Mouse (Mus musculus): ENCODE data around the gene Btrc. TPM values are rescaled to one million over a fixed set of nuclear protein-coding genes. Genes with fewer than 3 reads are reported as not detected.
"Not testable (repeated sequence)": the region's sequence is repeated elsewhere in the genome, so short reads cannot be mapped to it uniquely, and the experiment has no call there.

The Btrc gene
- polyA plus RNA-seq (2016; fragmentation: Nextera tagmentation; extraction: Ambion mirVana): 52.2 and 55.4 TPM in 2 replicates

- under 1% methylated on average over 42 of the region's 42 CpGs for WGBS
- Histone ChIP-seq H3K36me3 (replicated peaks) (peaks cover 20% of the 10 kb centered on the region; the same call in 1 of the 2 replicates), H3K27me3 (replicated peaks; ENCODE audit: low read depth, poor library complexity, severe bottlenecking) (0 out of 2 replicates have a peak, but pooled peaks cover 3% of the 10 kb centered on the region), H3K27ac (replicated peaks) (peak within 1 kb of the TSS; percentile 94), H3K4me1 (peaks cover 15% of the 10 kb centered on the region), H3K9me3 (no peaks in the 10 kb centered on the region), H3K4me3 (peak within 1 kb of the TSS; percentile 89)
- peak; percentile 100 for DNase-seq (ENCODE audit: low spot score)
Observed at GRCm38 (mm10) chr19:45363384-45363926, at the start of gene Btrc. TSS of gene Btrc (plus strand) at chr19:45363734.

DNA sequence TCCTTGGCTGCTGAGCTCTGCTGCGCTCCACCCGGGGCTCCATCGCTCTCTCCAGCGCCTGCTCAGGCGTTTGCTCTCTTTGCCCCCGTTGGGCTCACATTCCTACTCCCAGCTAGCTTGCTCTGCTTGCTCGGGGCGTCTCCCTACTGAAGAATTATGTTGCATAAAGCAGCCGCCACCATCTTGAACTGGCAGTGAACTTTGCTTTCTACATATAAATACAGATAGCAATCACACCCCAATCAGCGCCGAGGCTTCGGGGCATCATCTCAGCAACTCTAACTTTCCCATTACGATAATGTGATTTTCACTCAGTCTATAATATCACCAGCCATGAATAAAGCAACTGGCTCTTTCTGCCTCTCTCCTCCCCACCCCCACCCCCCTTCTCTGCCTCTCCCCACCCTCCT is 46.1 kb upstream of the Btrc start:
- Histone ChIP-seq H3K9me3 (no peaks in the 10 kb centered on the region), H3K36me3 (replicated peaks) (no peaks in the 10 kb centered on the region), H3K4me3 (no peak overlapping the region), H3K27ac (replicated peaks) (peak overlapping the region; percentile 74), H3K27me3 (replicated peaks; ENCODE audit: low read depth, poor library complexity, severe bottlenecking) (peaks cover 25% of the 10 kb centered on the region), H3K4me1 (peaks cover 28% of the 10 kb centered on the region)
- WGBS: 33% methylated on average over 13 of the region's 13 CpGs
- DNase-seq (ENCODE audit: low spot score): peak; percentile 46

DNA sequence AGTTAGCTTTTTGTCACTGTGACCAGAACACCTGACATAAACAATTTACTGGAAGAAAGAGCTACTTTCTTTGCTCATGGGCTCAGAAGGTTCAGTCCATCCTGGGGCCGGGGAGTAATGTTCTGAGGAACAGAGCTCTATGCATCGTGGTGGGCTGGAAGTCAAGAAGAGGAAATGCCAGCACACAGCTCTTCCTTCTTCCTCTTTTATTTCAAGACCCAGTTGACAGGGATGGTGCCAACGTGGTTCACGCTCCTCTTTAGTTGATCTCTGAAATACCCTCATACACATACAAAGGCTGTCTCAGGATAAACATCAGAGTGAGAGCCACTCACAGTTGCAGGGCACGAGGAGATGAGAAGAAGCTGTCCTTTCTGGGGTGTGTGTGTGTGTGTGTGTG is 42.5 kb upstream of the Btrc start:
- Histone ChIP-seq H3K27me3 (replicated peaks; ENCODE audit: low read depth, poor library complexity, severe bottlenecking) (0 out of 2 replicates have a peak, but pooled peaks cover 8% of the 10 kb centered on the region), H3K4me1 (peaks cover 21% of the 10 kb centered on the region), H3K27ac (replicated peaks) (no peak overlapping the region), H3K4me3 (no peak overlapping the region), H3K36me3 (replicated peaks) (no peaks in the 10 kb centered on the region), H3K9me3 (no peaks in the 10 kb centered on the region)
- 79% methylated on average over 5 of the region's 5 CpGs for WGBS
- no peak for DNase-seq (ENCODE audit: low spot score)

DNA sequence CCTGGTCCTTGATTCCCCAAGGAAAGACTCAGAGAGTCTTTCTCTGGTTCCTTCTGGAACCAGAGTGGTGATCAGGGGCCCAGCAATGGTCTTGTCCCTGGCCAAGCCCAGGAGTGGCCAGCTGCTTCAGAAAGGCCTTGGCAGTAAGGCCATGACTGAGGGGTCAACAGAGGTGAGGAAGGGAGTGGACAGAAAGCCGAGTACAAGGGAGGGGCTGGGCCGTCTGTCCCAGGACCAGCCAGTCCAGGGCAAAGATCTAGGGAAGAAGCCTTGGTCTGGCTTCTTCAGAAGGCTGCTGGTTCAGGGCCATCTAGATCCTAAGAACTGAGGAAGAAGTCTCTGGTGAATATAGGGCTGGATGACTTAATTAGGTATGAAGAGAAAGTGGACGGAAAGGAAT is 34.5 kb upstream of the Btrc start:
- DNase-seq (ENCODE audit: low spot score): no peak
- peaks cover 48% of the 10 kb centered on the region for H3K27me3 ChIP-seq (replicated peaks; ENCODE audit: low read depth, poor library complexity, severe bottlenecking)
- H3K4me3 ChIP-seq: no peak overlapping the region
- WGBS: 32% methylated on average over 3 of the region's 3 CpGs
- H3K9me3 ChIP-seq: no peaks in the 10 kb centered on the region
- no peaks in the 10 kb centered on the region for H3K36me3 ChIP-seq (replicated peaks)
- no peak overlapping the region; the same call in 1 of the 2 replicates for H3K27ac ChIP-seq (replicated peaks)
- peaks cover 30% of the 10 kb centered on the region for H3K4me1 ChIP-seq

DNA sequence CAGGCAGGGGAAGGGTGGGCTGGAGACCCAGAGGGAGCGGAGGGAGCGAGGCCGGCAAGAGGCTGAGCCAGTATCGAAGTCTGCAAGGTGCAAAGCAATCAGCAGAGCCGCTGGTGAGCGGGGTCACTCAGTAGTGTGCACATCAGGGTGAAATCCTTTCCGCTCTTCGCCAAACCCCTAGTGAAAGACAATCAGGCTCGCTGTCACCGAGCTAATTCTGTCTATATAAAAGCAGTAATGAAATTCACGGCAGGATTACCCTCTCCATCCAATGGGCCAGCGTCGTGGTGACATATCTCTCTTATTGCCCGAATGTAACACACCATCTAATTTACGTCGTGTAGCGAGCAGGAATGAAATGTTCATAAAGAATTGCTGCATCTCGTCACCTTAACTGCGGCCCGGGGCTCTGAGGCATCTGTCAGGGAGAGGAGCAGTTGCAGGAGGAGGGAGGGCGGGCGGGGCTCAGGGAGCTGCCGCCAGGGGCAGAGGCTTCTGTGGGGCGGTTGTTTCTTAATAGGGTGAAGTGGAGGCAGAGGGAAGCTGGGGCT is 33.7 kb upstream of the Btrc start:
- no peaks in the 10 kb centered on the region for H3K36me3 ChIP-seq (replicated peaks)
- peaks cover 30% of the 10 kb centered on the region for H3K4me1 ChIP-seq
- no peaks in the 10 kb centered on the region for H3K9me3 ChIP-seq
- H3K27me3 ChIP-seq (replicated peaks; ENCODE audit: low read depth, poor library complexity, severe bottlenecking): peaks cover 50% of the 10 kb centered on the region
- no peak overlapping the region for H3K27ac ChIP-seq (replicated peaks)
- H3K4me3 ChIP-seq: peak overlapping the region; percentile 44
- DNase-seq (ENCODE audit: low spot score): peak; percentile 45
- 8% methylated on average over 24 of the region's 24 CpGs for WGBS

DNA sequence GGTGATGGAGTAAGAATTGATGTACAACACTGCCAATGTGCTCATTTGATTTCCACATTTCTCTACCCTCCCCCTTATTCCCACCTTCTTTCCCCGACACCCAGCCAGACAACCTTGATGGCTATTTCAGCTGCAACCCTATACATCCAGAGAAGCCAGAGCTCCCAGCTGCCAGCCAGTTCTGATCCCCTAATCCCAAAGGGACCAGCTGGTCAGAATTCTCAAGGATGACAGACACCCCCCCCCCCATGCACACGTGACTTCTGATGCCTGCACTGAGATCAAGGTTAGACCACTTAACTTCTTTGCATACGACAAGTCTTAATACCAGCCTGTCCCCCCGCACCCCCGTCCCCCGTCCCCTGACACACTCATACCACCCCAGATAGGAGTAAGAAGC is 26.8 kb upstream of the Btrc start:
- H3K36me3 ChIP-seq (replicated peaks): no peaks in the 10 kb centered on the region
- H3K4me1 ChIP-seq: peaks cover 15% of the 10 kb centered on the region; the same call in 1 of the 2 replicates
- H3K4me3 ChIP-seq: no peak overlapping the region
- 82% methylated on average over 6 of the region's 6 CpGs for WGBS
- no peak for DNase-seq (ENCODE audit: low spot score)
- 0 out of 2 replicates have a peak, but pooled peaks cover 14% of the 10 kb centered on the region for H3K27me3 ChIP-seq (replicated peaks; ENCODE audit: low read depth, poor library complexity, severe bottlenecking)
- no peaks in the 10 kb centered on the region for H3K9me3 ChIP-seq
- no peak overlapping the region for H3K27ac ChIP-seq (replicated peaks)

DNA sequence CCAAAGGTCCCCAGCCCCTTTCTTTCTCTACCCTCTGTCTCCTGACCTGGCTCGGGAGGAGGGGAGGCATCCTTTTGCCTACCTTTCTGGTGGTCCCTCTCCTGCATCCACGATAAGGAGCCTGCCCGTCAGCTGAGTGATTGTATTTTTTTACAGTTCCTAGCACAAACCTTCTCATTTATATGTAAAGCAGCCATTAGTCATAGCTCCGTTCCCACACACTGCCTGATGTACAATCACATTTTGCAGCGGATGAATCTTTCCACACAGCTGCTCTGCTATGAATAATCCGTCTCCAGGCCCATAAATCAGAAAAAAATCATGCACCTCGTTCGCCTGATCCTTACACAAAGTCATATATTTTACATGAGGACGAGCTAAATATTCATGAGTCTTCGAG is 25.4 kb upstream of the Btrc start:
- no peaks in the 10 kb centered on the region for H3K36me3 ChIP-seq (replicated peaks)

DNA sequence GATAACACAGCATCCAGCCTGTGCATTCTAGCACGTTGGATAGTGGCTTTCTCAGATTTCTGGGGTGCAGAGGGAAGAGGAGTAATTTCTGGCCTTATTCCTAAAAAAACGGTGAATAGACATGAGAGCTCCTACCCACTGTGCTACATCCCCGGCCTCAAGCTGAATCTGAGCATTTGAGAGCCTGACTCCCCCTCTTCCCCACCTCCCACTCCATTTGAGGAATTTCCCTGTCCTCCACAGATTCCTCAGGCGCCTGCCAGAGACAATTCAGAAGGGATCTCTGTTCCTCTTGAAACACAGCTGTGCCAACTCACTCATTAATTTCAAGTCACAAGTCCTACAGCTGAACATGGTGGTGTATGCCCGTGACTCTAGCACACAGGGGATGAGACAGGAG is 19.6 kb upstream of the Btrc start:
- Histone ChIP-seq H3K27me3 (replicated peaks; ENCODE audit: low read depth, poor library complexity, severe bottlenecking) (no peaks in the 10 kb centered on the region), H3K36me3 (replicated peaks) (no peaks in the 10 kb centered on the region), H3K4me1 (no peaks in the 10 kb centered on the region), H3K9me3 (no peaks in the 10 kb centered on the region), H3K4me3 (no peak overlapping the region), H3K27ac (replicated peaks) (no peak overlapping the region)
- DNase-seq (ENCODE audit: low spot score): no peak
- 78% methylated on average over 5 of the region's 5 CpGs for WGBS

More for the DNA sequence above, 25.4 kb upstream of the Btrc start:
- H3K4me1 ChIP-seq: peaks cover 15% of the 10 kb centered on the region; the same call in 1 of the 2 replicates
- H3K27me3 ChIP-seq (replicated peaks; ENCODE audit: low read depth, poor library complexity, severe bottlenecking): 0 out of 2 replicates have a peak, but pooled peaks cover 11% of the 10 kb centered on the region
- DNase-seq (ENCODE audit: low spot score): no peak
- no peaks in the 10 kb centered on the region for H3K9me3 ChIP-seq
- 0 out of 2 replicates have a peak overlapping the region, but pooled peaks have one; percentile 1 for H3K27ac ChIP-seq (replicated peaks)
- no peak overlapping the region for H3K4me3 ChIP-seq
- 83% methylated on average over 10 of the region's 10 CpGs for WGBS

- no peak for DNase-seq (ENCODE audit: low spot score)
Observed at GRCm38 (mm10) chr19:45348188-45348587, 15.3 kb upstream of the Btrc start.

DNA sequence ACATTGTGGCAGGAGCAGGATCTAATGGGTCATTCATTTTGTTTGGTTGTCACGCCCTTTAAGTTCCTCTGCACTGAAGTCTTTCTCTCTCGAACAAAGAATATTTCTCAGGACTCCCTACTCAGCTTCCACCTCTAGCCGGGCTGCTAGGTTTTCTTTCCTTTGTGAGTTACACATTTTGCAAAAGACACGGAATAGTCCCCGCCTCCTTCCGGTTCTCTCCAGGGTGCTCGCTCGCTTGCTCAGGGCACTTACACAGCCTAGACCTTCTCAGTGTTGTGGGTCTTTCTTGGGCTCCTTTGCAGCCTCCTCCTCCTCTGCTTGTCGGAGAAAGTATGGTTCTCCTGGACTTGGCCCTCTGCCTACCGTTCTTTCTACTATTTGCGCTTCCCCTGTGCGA is 13.1 kb upstream of the Btrc start:
- no peaks in the 10 kb centered on the region for H3K9me3 ChIP-seq
- no peaks in the 10 kb centered on the region for H3K36me3 ChIP-seq (replicated peaks)
- no peaks in the 10 kb centered on the region for H3K4me1 ChIP-seq
- no peak overlapping the region for H3K27ac ChIP-seq (replicated peaks)
- H3K27me3 ChIP-seq (replicated peaks; ENCODE audit: low read depth, poor library complexity, severe bottlenecking): 0 out of 2 replicates have a peak, but pooled peaks cover 7% of the 10 kb centered on the region
- no peak for DNase-seq (ENCODE audit: low spot score)
- 60% methylated on average over 12 of the region's 12 CpGs for WGBS
- no peak overlapping the region for H3K4me3 ChIP-seq

More at GRCm38 (mm10) chr19:45348188-45348587, 15.3 kb upstream of the Btrc start:
- no peaks in the 10 kb centered on the region for H3K36me3 ChIP-seq (replicated peaks)
- no peaks in the 10 kb centered on the region for H3K4me1 ChIP-seq
- H3K27me3 ChIP-seq (replicated peaks; ENCODE audit: low read depth, poor library complexity, severe bottlenecking): 0 out of 2 replicates have a peak, but pooled peaks cover 7% of the 10 kb centered on the region
- no peak overlapping the region for H3K27ac ChIP-seq (replicated peaks)
- H3K9me3 ChIP-seq: no peaks in the 10 kb centered on the region
- WGBS: 79% methylated on average over 4 of the region's 4 CpGs
- no peak overlapping the region for H3K4me3 ChIP-seq

DNA sequence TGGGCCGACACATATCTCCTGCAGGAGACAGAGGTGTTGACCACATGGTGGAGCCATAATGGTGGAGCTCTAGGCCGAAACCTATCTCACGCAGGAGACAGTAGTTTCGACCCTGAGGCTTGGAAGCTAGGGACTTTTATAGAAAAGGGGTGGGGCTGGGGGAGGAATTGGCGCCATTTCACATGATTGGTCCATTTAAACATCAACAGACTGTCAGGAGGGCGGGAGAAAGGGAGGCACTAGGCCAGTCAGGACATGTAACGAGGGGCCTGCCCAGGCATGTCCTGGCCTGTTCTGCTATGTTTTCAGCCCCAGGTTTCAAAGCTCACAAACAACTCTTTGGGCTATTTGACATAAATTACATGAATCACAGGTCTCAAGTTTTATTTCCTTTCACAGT is 10.8 kb upstream of the Btrc start:
- H3K27ac ChIP-seq (replicated peaks); DNase-seq (ENCODE audit: low spot score); H3K9me3 ChIP-seq; H3K4me1 ChIP-seq; H3K27me3 ChIP-seq (replicated peaks; ENCODE audit: low read depth, poor library complexity, severe bottlenecking); H3K4me3 ChIP-seq; H3K36me3 ChIP-seq (replicated peaks): not testable (repeated sequence)
- 91% methylated on average over 7 of the region's 7 CpGs for WGBS

- no peak for DNase-seq (ENCODE audit: low spot score)
- Histone ChIP-seq H3K4me3 (no peak overlapping the region), H3K36me3 (replicated peaks) (no peaks in the 10 kb centered on the region), H3K27me3 (replicated peaks; ENCODE audit: low read depth, poor library complexity, severe bottlenecking) (0 out of 2 replicates have a peak, but pooled peaks cover 9% of the 10 kb centered on the region), H3K9me3 (no peaks in the 10 kb centered on the region), H3K4me1 (no peaks in the 10 kb centered on the region), H3K27ac (replicated peaks) (no peak overlapping the region)
- 81% methylated on average over 6 of the region's 6 CpGs for WGBS
Observed at GRCm38 (mm10) chr19:45355678-45356077, 7.9 kb upstream of the Btrc start.

DNA sequence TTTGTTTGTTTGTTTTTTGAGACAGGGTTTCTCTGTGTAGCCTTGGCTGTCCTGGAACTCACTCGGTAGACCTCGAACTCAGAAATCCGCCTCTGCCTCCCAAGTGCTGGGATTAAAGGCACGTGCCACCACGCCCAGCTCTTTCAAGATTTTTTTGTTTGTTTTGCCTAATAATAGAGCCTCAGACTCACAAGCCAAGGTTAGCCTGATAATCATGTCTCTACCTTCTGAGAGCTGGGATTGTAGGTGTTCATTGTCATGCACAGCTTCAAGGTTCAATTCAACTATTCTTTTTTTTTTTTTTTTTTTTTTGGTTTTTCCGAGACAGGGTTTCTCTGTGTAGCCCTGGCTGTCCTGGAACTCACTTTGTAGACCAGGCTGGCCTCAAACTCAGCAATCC is 6.7 kb upstream of the Btrc start:
- WGBS: 84% methylated on average over 6 of the region's 6 CpGs
- not testable (repeated sequence) for H3K4me1 ChIP-seq; H3K36me3 ChIP-seq (replicated peaks); DNase-seq (ENCODE audit: low spot score); H3K9me3 ChIP-seq; H3K27me3 ChIP-seq (replicated peaks; ENCODE audit: low read depth, poor library complexity, severe bottlenecking); H3K4me3 ChIP-seq; H3K27ac ChIP-seq (replicated peaks)

Measured in embryonic facial prominence, embryonic 10.5 days (tissue).